Mouse (Mus musculus) erythroblast, embryonic 14.5 days (primary cell): ENCODE data around the gene Iqcm. TPM values are rescaled to one million over a fixed set of nuclear protein-coding genes. Genes with fewer than 3 reads are reported as not detected.
"Not testable (repeated sequence)": the region's sequence is repeated elsewhere in the genome, so short reads cannot be mapped to it uniquely, and the experiment has no call there.

Experiments
- H3K27me3 ChIP-seq: 2 replicates; pipeline ENCODE4 v1.6.1; 2012; ENCODE audit warnings: inconsistent platforms; ENCODE audit not compliant: control insufficient read depth
- H3K36me3 ChIP-seq: 2 replicates; pipeline ENCODE4 v1.6.1; 2012; ENCODE audit warnings: mild to moderate bottlenecking, inconsistent platforms; ENCODE audit not compliant: control insufficient read depth
- H3K4me1 ChIP-seq: 2 replicates; pipeline ENCODE4 v1.6.1; 2012; ENCODE audit warnings: inconsistent platforms; ENCODE audit not compliant: control insufficient read depth
- H3K4me3 ChIP-seq: replicated peaks from 2 replicates; pipeline ENCODE3; 2012; ENCODE audit warnings: moderate library complexity, mild to moderate bottlenecking, inconsistent platforms
- H3K9me3 ChIP-seq: 2 replicates; pipeline ENCODE4 v1.6.1; 2012; ENCODE audit warnings: low read length, inconsistent platforms, mixed read lengths; ENCODE audit not compliant: control insufficient read depth
- GATA1 ChIP-seq: IDR thresholded peaks from 2 replicates; pipeline ENCODE4 v1.6.1; 2012; ENCODE audit warnings: low read length, inconsistent platforms, mixed read lengths
- TAL1 ChIP-seq: IDR thresholded peaks from 3 replicates; pipeline ENCODE4 v1.6.1; 2012; ENCODE audit warnings: low read length, inconsistent platforms, mixed read lengths
- polyA plus RNA-seq: library from polyadenylated mRNA; stranded (reverse); fragments of >175 nt; gene quantifications from 2 replicates; pipeline ENCODE4 v1.2.3, GENCODE M21; 2012

Gene Iqcm
- not detected in 2 replicates for polyA plus RNA-seq

- Histone ChIP-seq H3K27me3 (no peaks in the 10 kb centered on the region), H3K36me3 (no peaks in the 10 kb centered on the region), H3K9me3 (peaks cover 19% of the 10 kb centered on the region), H3K4me3 (no peak within 1 kb of the TSS), H3K4me1 (no peaks in the 10 kb centered on the region)
- TF ChIP-seq TAL1 (no peak), GATA1 (no peak)
Observed at GRCm38 (mm10) chr8:75448394-75448793, at the start of gene Iqcm. Iqcm (plus strand) TSS chr8:75448694.

DNA sequence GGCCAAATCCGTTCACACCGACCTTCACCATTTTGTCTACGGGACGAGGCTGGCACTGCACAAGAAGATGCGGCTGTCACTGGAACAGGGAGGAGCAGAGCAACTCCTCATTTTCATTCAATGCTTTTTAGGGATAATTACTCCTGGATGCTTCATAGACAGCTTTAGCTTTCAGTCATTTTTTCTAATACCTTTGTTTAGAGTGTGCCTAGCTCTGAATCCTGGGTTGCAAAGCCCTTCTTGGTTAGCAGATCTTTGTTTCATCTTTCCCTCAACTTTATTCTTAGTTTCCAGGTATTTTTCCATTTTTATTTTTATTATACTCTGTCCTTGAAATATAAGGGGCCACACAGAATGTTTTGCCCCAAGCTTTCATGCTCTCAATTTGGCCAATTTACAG is 42.0 kb upstream of the Iqcm start, which contains the start of gene Gm10358:
Gene Gm10358, minus strand, starts transcription at position 101 of the 400 bp plus-strand sequence.
- Histone ChIP-seq H3K9me3 (no peaks in the 10 kb centered on the region), H3K4me3 (no peak within 1 kb of the TSS), H3K4me1 (no peaks in the 10 kb centered on the region)

DNA sequence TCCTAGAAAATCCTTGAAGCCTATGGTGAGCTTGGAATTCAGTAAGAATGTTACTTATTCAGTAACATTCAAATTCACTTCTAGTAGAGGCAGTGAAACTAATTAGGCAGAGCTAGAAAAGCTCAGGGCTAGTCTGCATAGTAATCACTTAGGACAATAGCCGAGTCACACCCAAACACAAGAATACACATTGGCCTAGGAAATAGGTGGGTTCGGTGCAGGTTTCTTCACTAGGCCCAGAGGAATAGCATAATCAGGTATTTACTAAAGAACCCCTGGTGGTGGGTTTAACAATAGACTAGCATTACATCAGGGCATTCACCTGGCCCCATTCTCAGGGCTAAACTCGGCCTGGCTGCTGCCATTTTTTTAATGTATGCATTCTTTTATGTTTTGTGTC is 32.8 kb upstream of the Iqcm start:
- not testable (repeated sequence) for H3K36me3 ChIP-seq, H3K4me3 ChIP-seq, H3K9me3 ChIP-seq, H3K4me1 ChIP-seq, H3K27me3 ChIP-seq

More for the DNA sequence above, 42.0 kb upstream of the Iqcm start, which contains the start of gene Gm10358:
- Histone ChIP-seq H3K36me3 (no peaks in the 10 kb centered on the region), H3K27me3 (no peaks in the 10 kb centered on the region)
- TF ChIP-seq TAL1: no peak
- no peak for TF ChIP-seq GATA1

DNA sequence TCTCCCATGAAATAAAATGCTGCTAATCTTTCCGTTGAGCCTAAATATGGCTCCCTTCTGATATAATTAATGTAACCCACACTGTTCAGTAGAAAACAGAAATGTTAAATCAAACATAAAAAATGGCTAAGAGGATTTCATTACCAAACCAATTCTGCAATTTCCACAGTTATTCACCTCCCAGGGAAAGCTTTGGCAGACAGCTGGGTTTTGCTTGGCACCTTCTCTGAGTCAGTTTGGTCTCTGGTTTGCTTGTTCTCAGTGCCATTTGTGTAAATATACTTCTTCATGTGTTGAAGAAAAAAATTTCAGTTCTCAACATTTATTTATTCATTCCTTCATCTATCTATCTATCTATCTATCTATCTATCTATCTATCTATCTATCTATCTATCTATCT is 28.3 kb downstream of the Iqcm start:
- no peaks in the 10 kb centered on the region for H3K36me3 ChIP-seq
- TF ChIP-seq TAL1: no peak
- no peak for TF ChIP-seq GATA1
- H3K27me3 ChIP-seq: no peaks in the 10 kb centered on the region
- no peak overlapping the region for H3K4me3 ChIP-seq
- no peaks in the 10 kb centered on the region for H3K4me1 ChIP-seq
- H3K9me3 ChIP-seq: peaks cover 5% of the 10 kb centered on the region; the same call in 1 of the 2 replicates

GRCm38 (mm10) chr8:75489035-75489678 is 40.7 kb downstream of the Iqcm start:
- TF ChIP-seq GATA1 (no peak), TAL1 (no peak)
- no peaks in the 10 kb centered on the region for H3K36me3 ChIP-seq
- H3K27me3 ChIP-seq: no peaks in the 10 kb centered on the region
- no peaks in the 10 kb centered on the region for H3K4me1 ChIP-seq
- peaks cover 11% of the 10 kb centered on the region; the same call in 1 of the 2 replicates for H3K9me3 ChIP-seq
- no peak overlapping the region for H3K4me3 ChIP-seq

DNA sequence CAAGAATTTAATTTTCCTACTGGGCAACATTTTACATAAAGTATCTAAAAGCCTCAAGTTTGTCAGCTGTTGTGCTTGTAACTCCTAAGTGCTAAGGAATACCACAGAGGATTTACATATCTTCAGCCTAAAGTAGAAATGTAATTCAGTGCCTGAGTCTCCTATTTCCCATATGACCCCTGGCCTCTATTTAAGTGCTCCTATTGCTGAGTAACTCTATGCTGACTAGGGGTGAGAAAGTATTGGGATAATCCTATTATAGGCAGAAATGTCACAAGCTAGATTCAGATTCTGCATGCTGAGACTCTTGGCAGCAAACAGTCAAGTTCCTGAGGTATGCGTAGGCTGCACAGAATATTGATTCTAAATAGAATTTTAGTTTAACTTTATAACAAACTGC is 60.8 kb downstream of the Iqcm start:
- TF ChIP-seq GATA1 (no peak), TAL1 (no peak)
- no peaks in the 10 kb centered on the region for H3K4me1 ChIP-seq
- no peaks in the 10 kb centered on the region for H3K27me3 ChIP-seq
- H3K9me3 ChIP-seq: no peaks in the 10 kb centered on the region
- H3K4me3 ChIP-seq: no peak overlapping the region
- H3K36me3 ChIP-seq: no peaks in the 10 kb centered on the region

GRCm38 (mm10) chr8:75513786-75514185 is 65.3 kb downstream of the Iqcm start:
- Histone ChIP-seq H3K36me3 (no peaks in the 10 kb centered on the region), H3K4me3 (no peak overlapping the region), H3K9me3 (no peaks in the 10 kb centered on the region), H3K27me3 (no peaks in the 10 kb centered on the region), H3K4me1 (no peaks in the 10 kb centered on the region)
- TF ChIP-seq GATA1 (no peak), TAL1 (no peak)

DNA sequence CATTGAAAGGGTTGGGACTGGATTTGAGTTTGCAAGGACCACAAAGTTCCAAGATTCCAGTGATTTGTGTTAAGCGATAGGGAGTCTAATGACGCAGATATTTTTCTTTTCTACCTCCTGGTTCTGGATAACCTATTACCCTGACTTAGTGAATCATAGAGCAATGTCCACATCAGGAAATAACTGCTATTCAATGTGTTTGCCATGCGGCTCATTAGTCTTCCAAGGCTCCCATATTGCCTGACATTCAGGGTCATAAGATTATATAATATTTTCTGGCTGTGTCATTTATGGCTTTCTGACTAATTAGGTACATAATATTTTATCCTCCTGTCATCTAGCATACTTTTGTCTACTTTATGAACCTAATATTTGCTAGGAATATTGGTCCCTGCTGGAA is 100.8 kb downstream of the Iqcm start:
- H3K4me1 ChIP-seq: no peaks in the 10 kb centered on the region
- no peaks in the 10 kb centered on the region for H3K36me3 ChIP-seq
- TF ChIP-seq TAL1 (no peak), GATA1 (no peak)
- H3K27me3 ChIP-seq: no peaks in the 10 kb centered on the region
- H3K4me3 ChIP-seq: no peak overlapping the region
- H3K9me3 ChIP-seq: peaks cover 6% of the 10 kb centered on the region; the same call in 1 of the 2 replicates

DNA sequence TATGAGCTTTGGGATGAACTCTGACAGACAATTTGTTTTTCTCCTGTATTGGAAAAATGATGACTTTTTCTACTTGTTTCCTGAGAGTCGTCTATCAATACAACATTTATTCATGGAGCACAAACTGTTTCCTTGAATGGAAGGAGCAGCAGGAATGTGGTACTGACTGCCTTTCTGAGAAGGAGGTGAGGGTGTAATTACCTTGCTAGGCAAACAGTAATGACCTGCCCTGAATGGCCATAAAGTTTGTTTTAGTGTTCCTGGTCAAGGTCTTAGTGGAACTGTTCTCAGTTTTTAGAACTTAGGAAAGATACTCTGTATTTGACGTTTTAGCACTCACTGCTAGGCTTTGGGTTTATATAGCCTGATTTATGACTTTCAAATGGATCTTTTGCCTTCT is 147.8 kb downstream of the Iqcm start:
- Histone ChIP-seq H3K27me3 (no peaks in the 10 kb centered on the region), H3K9me3 (peaks cover 2% of the 10 kb centered on the region; the same call in 1 of the 2 replicates), H3K4me1 (no peaks in the 10 kb centered on the region), H3K36me3 (no peaks in the 10 kb centered on the region), H3K4me3 (no peak overlapping the region)
- TF ChIP-seq GATA1: no peak
- no peak for TF ChIP-seq TAL1

DNA sequence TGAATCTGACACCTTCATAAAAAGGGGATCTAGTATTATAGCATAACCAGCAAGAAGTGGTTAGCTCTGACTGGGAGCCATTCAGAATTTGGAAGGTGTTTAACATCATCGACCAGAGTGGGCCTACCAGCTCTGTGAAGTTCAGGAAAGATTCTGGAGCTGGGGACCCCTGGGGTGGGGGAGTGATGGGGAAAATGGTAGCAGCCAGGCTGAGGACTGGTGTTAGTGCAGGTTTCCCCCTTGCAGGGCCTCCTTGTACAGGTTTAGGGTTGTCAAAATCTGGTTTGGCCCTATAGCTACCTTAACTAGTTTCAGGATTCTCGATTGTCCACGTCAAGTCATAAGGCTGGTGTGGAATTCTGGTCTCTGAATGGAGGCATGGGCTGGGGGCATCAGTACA is 194.5 kb downstream of the Iqcm start:
- no peak overlapping the region for H3K4me3 ChIP-seq
- TF ChIP-seq GATA1 (no peak), TAL1 (no peak)
- peaks cover 12% of the 10 kb centered on the region for H3K9me3 ChIP-seq
- no peaks in the 10 kb centered on the region for H3K4me1 ChIP-seq
- no peaks in the 10 kb centered on the region for H3K36me3 ChIP-seq
- no peaks in the 10 kb centered on the region for H3K27me3 ChIP-seq
